Mouse (Mus musculus) cerebellum, adult 11-12 months (tissue): Measurements from ENCODE around the gene Anp32a.

ENCODE experiments used
- DNase-seq: peaks from one replicate; pipeline ENCODE4 v3.0.0; 2022

The Anp32a gene

GRCm38 (mm10) chr9:62370648-62371280 lies 29.7 kb downstream of the Anp32a start:
- no peak for DNase-seq

- no peak for DNase-seq
Observed at GRCm38 (mm10) chr9:62371745-62372555, 30.9 kb downstream of the Anp32a start.

- DNase-seq = no peak
Observed at GRCm38 (mm10) chr9:62372556-62373221, 31.6 kb downstream of the Anp32a start.

GRCm38 (mm10) chr9:62373222-62374123 lies 32.4 kb downstream of the Anp32a start:
- peak; percentile 67 for DNase-seq

GRCm38 (mm10) chr9:62374276-62374675 lies 33.2 kb downstream of the Anp32a start:
- no peak for DNase-seq

- DNase-seq = no peak
Observed at GRCm38 (mm10) chr9:62377897-62378296, 36.8 kb downstream of the Anp32a start.

GRCm38 (mm10) chr9:62380351-62380750 lies 39.3 kb downstream of the Anp32a start:
- DNase-seq = no peak

GRCm38 (mm10) chr9:62381402-62381913 lies 40.4 kb downstream of the Anp32a start:
- no peak for DNase-seq

- no peak for DNase-seq
Observed at GRCm38 (mm10) chr9:62382519-62383084, 41.5 kb downstream of the Anp32a start.

GRCm38 (mm10) chr9:62385062-62385461 lies 44.0 kb downstream of the Anp32a start:
- DNase-seq = no peak

GRCm38 (mm10) chr9:62385727-62386518 lies 44.8 kb downstream of the Anp32a start:
- no peak for DNase-seq

- no peak for DNase-seq
Observed at GRCm38 (mm10) chr9:62389735-62390134, 48.6 kb downstream of the Anp32a start.

GRCm38 (mm10) chr9:62393531-62393930 lies 52.4 kb downstream of the Anp32a start:
- DNase-seq = no peak

- DNase-seq = no peak
Observed at GRCm38 (mm10) chr9:62394163-62394562, 53.1 kb downstream of the Anp32a start.

GRCm38 (mm10) chr9:62400531-62401170 lies 59.6 kb downstream of the Anp32a start:
- no peak for DNase-seq

- DNase-seq = no peak
Observed at GRCm38 (mm10) chr9:62401589-62401988, 60.5 kb downstream of the Anp32a start.

- DNase-seq = no peak
Observed at GRCm38 (mm10) chr9:62406423-62407013, 65.4 kb downstream of the Anp32a start.

GRCm38 (mm10) chr9:62407357-62408146 lies 66.5 kb downstream of the Anp32a start:
- DNase-seq = no peak

- peak; percentile 32 for DNase-seq
Observed at GRCm38 (mm10) chr9:62418742-62419141, 77.6 kb downstream of the Anp32a start.
